Mouse (Mus musculus): ENCODE measurements at regions not wholly inside any gene's neighbourhood (a gene's known extent, or its start where the extent isn't known, plus 50 kb on each side); places are given as distances from the start of the nearest gene placed in this dataset.

- TF ChIP-seq CTCF (IDR thresholded peaks at IDR 0.05; ENCODE audit: insufficient read depth, low read depth, low read length) (no peak), POLR2A (IDR thresholded peaks at IDR 0.05; ENCODE audit: insufficient read depth, low read depth, low read length) (no peak)
Measured at GRCm38 (mm10) chr3:52454955-52455354, 186.8 kb downstream of the Foxo1 start.

All from olfactory bulb, adult 2 months (tissue).